Mouse (Mus musculus) retina, embryonic 14.5 days (tissue): ENCODE measurements around the gene Gm28845.

Experiments
- DNase-seq: peaks from one replicate; pipeline ENCODE4 v3.0.0-alpha.2; 2015; ENCODE audit warnings: low spot score

Gene Gm28845

DNA sequence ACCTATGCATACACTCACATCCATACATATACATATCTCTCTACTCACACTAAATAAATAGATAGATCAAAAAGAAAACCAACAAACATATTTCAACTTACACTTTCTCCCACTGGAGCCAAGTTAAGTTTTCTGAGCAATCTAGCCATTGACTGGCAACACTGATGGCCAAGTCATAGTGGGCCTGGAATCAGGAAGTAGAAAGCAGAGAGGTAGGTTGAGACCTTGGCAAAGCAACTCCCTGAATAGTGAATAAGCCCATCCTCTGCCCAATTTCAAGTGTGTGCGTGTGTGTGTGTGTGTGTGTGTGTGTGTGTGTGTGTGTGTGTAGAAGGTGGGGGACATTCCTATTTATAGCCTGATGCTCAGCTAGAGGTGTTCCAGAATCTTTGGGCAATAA, at the start of gene Gm28845:
Gene Gm28845, minus strand, starts transcription at position 121 of the 400 bp plus-strand sequence.
- DNase-seq: no peak

GRCm38 (mm10) chr1:65167496-65167895, 48.1 kb upstream of the Gm28845 start:
- DNase-seq: no peak

DNA sequence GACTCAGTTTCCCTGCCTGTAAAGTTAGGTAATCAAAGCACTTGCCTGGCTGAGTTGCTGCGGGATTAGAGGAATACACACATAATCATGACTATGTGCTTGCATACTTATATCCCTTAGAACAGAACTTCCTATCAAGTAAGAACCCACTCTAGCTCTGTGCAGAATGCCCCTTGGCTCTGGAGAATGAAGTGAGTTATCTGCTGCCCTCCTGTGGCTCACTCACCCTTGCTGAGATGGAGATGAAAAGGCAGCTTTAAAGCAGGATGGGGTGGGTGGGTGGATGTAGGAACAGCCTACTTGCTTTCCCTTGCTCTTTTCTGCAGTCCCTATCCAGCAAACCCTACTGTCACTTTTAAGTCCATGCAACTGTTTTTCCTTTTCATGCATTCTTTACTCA, 42.9 kb upstream of the Gm28845 start:
- no peak for DNase-seq

DNA sequence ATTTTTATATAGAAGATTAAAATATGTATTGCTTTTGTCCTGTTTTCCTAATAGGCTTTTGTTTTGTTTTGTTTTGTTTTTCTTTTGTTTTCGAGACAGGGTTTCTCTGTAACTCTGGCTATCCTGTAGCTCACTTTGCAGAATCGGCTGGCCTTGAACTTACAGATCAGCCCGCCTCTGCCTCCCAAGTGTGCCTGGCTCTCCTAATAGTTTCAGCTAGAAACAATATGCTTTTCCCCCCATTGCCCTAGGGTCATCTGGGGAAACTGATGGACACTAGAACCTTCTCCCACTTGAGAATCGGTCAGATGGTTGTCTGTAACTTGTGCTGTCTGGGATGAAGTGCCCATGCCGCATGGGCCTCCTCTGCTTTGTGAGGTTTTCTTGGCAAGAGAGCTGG, 36.8 kb upstream of the Gm28845 start:
- no peak for DNase-seq

DNA sequence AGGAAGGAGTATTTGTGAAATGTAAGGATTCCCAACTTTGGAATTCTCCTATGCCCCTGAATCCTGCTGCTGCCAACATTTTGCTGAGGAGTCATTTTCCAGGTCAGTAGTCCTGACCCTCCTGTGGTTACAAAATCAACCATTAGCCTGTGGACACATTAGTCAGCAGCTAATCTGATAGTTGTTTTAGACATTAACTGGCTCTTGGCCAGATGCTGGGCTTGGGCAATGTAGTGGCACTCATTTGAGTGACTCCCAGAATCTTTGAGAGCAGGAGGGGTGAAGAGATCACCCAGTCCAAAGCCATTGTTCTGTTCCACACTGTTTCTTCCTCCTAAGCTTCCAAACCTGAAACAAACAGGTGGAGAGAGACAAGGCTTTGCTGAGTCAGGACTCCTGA, 35.5 kb upstream of the Gm28845 start:
- peak; percentile 30 for DNase-seq

DNA sequence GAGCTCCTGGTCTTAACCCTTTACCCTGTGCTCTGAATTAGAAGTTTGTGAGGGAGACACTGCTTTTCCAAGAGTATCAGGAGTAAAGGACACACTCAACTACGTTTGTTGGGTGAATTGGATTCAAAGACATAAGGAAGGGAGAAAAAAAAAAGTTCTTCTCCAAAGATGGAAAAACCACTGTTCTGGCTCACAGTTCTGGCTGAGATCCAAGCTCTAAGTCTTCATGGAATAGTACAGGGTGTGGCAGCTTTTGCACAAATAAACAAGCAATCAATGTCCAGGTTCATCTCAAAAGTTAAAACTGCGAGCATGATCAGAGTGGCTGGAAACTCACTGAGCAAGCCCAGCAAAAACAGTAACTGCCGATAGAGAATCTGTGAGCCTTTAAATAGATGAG, 28.6 kb upstream of the Gm28845 start:
- DNase-seq: no peak

GRCm38 (mm10) chr1:65147326-65147725, 28.0 kb upstream of the Gm28845 start:
- DNase-seq: no peak

- DNase-seq: no peak
Observed at GRCm38 (mm10) chr1:65146601-65147000, 27.2 kb upstream of the Gm28845 start.

DNA sequence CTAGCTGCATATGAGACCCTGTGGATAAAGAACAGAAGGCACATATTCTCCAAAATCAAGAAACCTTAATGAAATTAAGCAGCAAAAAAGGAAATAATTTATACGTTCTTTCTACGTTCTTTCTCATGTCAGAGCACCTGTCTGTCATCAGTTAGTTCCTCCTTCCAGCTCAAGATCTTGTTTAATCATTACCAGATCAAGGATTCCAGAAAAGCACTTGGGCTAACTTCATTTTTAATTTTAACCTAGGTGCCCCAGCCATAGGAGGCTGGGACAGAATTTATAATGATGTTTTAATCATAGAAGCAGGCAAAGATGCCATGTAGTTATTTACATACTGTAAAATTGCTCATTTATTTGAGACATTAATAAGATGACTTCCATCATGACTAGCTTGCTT, 25.4 kb upstream of the Gm28845 start:
- DNase-seq: no peak

DNA sequence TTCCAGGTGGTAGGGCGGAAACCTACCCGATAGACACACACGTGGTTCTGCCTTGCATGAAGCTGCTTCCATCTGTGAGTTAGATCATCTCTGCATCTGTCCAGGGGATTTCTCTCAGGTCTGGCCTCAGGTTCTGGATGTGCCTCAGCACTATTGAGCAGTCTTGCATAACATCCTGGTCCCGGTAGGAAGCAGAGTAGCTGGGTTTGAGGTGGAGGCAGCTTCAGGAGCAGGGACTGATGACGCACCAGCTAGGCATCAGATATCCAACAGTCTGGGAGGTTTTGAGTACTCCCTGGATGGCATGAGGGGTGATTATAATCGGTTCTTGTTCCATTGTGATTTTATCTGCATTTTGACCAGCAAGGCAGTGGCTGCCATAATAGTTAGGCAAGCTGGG, 18.2 kb upstream of the Gm28845 start:
- no peak for DNase-seq

DNA sequence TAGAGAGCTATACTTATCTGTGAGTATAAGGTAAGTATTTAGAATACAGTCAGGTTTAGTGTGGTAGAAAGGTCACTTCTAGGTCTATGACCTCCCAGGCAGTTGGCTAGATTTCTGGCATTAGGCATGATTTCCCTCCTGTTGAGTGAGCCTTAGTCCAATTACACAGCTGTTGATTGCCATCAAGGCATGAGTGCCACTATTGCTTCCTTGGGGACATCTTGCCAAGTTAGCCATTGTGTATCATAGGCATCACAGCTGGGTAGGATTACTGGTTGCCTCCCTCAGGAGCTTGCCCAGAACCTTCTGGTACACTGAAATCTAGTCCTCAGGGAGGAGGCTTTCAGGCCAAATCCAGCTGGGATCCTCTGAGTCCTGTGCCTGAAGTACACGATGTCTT, 13.5 kb upstream of the Gm28845 start:
- no peak for DNase-seq

DNA sequence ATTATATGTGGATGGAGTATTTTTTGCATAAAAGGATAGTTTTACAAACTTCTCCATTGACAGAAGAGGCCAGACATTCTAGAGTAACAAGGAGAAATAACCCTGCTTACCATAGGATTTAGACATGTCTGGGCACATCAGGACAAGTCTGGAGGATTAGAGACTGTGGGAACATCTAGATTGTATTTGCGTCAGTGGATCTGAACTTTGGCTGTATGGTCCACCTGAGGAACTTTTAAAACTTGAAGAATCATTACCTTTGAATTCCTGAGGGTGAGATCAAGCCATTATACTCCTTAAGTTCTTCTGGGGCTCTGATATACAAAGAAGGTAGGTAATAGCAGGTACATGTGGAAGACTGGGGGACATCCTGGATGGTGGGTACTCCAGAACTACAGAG, 12.3 kb upstream of the Gm28845 start:
- DNase-seq: no peak

DNA sequence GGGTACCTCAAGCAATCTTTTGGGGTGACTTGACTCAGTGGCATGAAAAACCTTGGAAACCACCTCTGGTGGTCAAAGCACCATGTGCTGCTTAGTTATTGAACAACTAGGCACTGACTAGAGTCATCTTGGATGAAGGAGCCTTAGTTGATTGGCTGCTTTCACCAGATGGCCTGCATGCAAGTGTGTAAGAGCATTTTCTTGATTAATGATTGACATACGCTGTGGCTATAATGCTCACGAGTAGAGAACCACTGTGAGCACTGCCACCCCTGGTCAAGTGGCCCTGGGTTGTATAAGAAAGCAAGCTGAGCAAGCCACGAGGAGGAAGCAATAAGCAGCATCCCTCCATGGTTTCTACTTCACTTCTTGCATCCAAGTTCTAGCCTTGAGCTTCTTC, 10.9 kb upstream of the Gm28845 start:
- DNase-seq: no peak

GRCm38 (mm10) chr1:65129634-65130180, 10.3 kb upstream of the Gm28845 start:
- no peak for DNase-seq

GRCm38 (mm10) chr1:65122574-65123372, 3.4 kb upstream of the Gm28845 start, which contains the start of gene D630023F18Rik:
Gene D630023F18Rik (minus strand): TSS chr1:65123214.
- peak; percentile 18 for DNase-seq

- DNase-seq: no peak
Observed at GRCm38 (mm10) chr1:65118150-65118913, 1.0 kb downstream of the Gm28845 start.

- DNase-seq: no peak
Observed at GRCm38 (mm10) chr1:65113536-65114172, 5.7 kb downstream of the Gm28845 start.

DNA sequence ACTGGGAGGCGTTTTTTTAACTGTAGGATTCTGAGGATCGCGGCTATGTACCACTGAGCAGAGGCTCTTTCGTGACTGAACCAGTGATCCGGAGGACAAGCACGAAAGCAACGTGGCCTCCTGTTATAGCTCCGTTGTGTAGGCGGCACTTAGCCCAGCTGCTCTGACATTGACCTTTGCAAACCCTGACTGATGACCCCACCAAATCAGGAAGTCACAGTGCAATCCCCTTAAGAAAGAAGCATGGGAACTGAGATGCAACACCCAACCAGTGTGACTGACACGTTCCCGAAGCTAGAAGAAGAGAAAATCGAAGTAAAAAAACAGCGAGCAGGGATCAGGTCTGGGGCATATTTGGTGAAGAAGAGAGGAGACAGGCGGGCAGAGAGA, 6.6 kb downstream of the Gm28845 start:
- peak; percentile 13 for DNase-seq

DNA sequence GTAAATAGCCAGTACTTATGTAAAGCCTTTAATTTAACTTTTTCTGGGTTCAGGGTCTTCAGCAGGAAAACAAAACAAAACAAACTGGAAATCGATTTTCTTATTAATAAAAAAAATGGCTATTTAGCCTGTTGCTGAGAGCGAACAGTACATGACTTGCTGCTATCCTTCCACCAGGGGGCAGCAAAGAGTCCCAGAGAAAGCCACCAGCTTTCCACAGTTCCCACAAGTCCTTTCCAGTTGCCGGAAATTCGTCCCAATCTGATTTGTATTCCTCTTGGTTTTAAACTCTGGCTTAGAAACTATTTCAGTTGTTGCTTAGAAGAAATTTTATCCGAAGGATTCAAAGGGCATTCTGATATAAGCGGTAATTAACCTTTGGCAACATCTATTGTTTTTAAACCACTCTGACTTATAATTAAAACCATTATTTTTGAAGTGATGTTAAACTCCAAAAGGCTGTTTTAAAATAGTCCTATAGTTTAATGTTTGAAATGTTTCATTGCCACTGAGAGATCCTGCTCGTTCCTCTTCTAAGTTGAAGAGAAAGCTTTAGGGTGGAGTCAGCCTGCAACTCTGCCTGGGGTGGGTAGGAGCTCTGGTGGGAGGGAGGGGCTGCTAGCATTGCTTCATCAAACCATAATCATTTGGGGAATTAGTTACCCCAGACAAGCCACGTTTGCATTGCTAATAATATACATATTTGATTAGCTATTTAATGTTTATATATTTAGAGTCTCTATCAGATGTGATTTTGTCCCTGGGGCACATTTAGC, 7.1 kb downstream of the Gm28845 start:
- peak; percentile 96 for DNase-seq

DNA sequence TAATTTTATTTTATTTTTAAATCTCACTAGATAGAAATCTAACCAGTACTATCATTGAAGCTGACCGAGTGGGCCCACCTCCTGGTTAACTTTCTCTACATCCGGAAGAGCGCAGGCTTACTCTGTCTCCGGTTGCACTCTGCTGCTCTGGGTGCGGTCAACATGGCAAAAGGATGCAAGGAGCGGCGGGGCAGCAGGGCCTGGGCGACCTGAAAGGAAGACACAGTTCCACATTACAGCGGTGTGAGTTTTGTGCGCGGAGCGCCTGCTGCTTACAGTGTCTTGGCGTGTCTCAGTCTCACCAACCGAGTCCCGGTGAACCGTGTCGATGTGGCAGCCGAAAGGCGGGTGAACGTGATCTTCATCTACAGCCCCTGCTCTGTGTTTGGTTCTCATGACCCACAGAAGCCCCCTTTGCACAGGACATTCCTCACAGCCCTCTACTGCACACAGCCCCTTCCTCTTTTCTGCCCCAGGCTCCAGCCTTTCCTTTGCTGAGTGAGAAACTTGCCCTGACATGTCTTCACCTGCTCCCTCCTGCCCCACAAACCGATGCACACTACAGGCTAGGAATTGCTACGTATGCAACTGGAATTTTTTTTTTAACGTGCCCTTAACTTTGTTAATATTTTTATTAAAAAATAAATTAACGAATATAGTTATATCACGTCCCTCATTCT, 9.5 kb downstream of the Gm28845 start:
- no peak for DNase-seq

DNA sequence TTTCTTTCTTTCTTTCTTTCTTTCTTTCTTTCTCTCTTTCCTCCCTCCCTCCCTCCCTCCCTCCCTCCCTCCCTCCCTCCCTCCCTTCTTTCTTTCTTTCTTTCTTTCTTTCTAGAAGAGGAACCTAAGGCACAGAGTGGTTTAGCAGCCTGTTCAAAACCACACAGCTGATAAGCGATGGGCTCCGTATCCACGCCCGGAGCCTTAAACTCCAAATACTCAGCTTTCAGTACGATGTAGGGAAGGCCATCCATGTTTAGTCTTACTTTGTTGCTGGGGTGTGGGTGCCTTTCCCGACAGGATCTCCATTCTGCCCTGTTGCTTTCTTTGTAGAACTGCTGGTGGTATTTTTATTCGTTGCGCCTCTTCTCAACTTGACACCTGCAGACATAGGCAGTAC, 10.2 kb downstream of the Gm28845 start:
- no peak for DNase-seq
